Mouse (Mus musculus) limb, embryonic 14.5 days (tissue): ENCODE results near the gene Smyd3. TPM values are rescaled to one million over a fixed set of nuclear protein-coding genes. Genes with fewer than 3 reads are reported as not detected.
"Not testable (repeated sequence)": the region's sequence is repeated elsewhere in the genome, so short reads cannot be mapped to it uniquely, and the experiment has no call there.

Experiments used
- ATAC-seq: fragments of 200-750 bp; cut with Nextera tagmentation; 2 replicates; pipeline ENCODE4 v1.8.0; 2017; ENCODE audit warnings: low read depth, moderate number of reproducible peaks, moderate TSS enrichment; ENCODE audit not compliant: low FRiP score
- DNase-seq: peaks from one replicate; pipeline ENCODE4 v3.0.0-alpha.2; 2015; ENCODE audit warnings: low spot score
- H3K27ac ChIP-seq: fragments of 300-500 bp; sonication (generic); replicated peaks from 2 replicates; pipeline ENCODE4 v1.5.1; 2014; ENCODE audit warnings: low read depth, mild to moderate bottlenecking, low read length, moderate library complexity, mixed read lengths
- H3K27me3 ChIP-seq: fragments of 300-500 bp; sonication (generic); 2 replicates; pipeline ENCODE4 v1.6.1; 2014; ENCODE audit warnings: low read length, mixed read lengths; ENCODE audit not compliant: control insufficient read depth, insufficient read depth
- H3K36me3 ChIP-seq: fragments of 300-500 bp; sonication (generic); 2 replicates; pipeline ENCODE4 v1.6.1; 2014; ENCODE audit warnings: mild to moderate bottlenecking, low read length, moderate library complexity, mixed read lengths; ENCODE audit not compliant: control insufficient read depth, insufficient read depth
- H3K4me1 ChIP-seq: fragments of 300-500 bp; sonication (generic); 2 replicates; pipeline ENCODE4 v1.6.1; 2014; ENCODE audit warnings: antibody characterized with exemption, low read length, mixed read lengths; ENCODE audit not compliant: control insufficient read depth, insufficient read depth
- H3K4me2 ChIP-seq: fragments of 300-500 bp; sonication (generic); replicated peaks from 2 replicates; pipeline ENCODE4 v1.6.1; 2014; ENCODE audit warnings: low read depth, mild to moderate bottlenecking, low read length, moderate library complexity; ENCODE audit not compliant: severe bottlenecking
- H3K4me3 ChIP-seq: fragments of 300-500 bp; sonication (generic); replicated peaks from 2 replicates; pipeline ENCODE4 v1.5.1; 2014; ENCODE audit warnings: low read length
- H3K9ac ChIP-seq: fragments of 300-500 bp; sonication (generic); 2 replicates; pipeline ENCODE4 v1.6.1; 2014; ENCODE audit warnings: mild to moderate bottlenecking, low read depth, low read length, moderate library complexity; ENCODE audit not compliant: severe bottlenecking
- H3K9me3 ChIP-seq: fragments of 300-500 bp; sonication (generic); 2 replicates; pipeline ENCODE4 v1.6.1; 2016; ENCODE audit warnings: low read length; ENCODE audit not compliant: control insufficient read depth
- POLR2A ChIP-seq: fragments of 200-500 bp; IDR thresholded peaks from 2 replicates; pipeline ENCODE4 v1.8.0; 2012; ENCODE audit warnings: inconsistent platforms, mild to moderate bottlenecking, moderate library complexity, borderline replicate concordance; ENCODE audit not compliant: insufficient read depth, insufficient read length; ENCODE audit errors: extremely low read depth
- WGBS: fragments of 180-500 bp; shearing (Covaris S2); extraction: QIAGEN DNeasy Blood & Tissue Kit; methylation state at CpG from one replicate; pipeline ENCODE4 v1.1.7; 2014; 5-methylcytosine and 5-hydroxymethylcytosine counted together
- polyA plus RNA-seq, 2 experiments: library from polyadenylated mRNA; depleted of rRNA in 1 of 2; stranded (reverse) in 1 of 2; unstranded in 1 of 2; fragments of >200 nt; fragmentation: Nextera tagmentation in 1 of 2; extraction: Ambion mirVana in 1 of 2; gene quantifications; 2 replicates each; pipeline versions ENCODE4 v1.2.1 to v1.2.3; 2012 to 2014

The Smyd3 gene
- polyA plus RNA-seq, 2 experiments: 9.8 to 21.5 TPM

DNA sequence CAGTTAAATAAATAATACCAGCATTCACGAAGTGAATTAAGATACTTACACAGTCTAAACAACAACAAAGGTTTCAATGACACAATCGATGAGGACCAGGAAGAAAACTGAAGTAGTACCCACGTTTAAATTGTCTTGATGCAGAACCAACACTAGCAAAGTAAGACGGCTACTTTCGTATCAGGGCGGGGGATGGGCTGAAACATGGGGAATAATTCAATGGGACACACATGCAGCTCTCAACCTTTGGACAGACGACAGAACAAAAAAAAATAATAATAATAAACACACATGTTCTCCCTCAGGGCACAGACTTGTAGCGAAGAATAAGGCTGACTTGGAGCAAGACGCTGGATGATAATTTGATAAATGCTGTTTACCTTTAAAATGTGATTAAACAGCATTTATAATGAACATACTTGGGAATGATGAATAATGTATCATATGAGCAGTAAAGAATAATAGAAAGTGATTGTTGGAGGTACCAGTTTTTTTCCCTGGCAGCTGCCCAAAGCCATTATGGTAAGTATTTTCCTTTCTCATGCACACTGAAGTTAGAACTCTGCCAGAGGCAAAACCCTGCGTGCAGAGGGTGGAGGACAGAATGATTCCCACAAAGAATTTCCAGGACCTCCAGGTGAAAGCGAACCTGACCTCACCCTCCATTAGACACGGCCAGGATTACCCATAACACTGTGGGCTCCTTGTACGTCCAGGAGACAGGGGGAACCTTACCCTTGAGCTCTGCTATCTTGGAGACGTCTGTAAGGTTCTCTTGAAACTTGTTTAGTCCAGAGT is 340.8 kb downstream of the Smyd3 start:
- Histone ChIP-seq H3K27ac (no peak overlapping the region), H3K27me3 (no peaks in the 10 kb centered on the region), H3K4me1 (peaks cover 9% of the 10 kb centered on the region), H3K36me3 (no peaks in the 10 kb centered on the region), H3K9ac (no peak overlapping the region), H3K9me3 (no peaks in the 10 kb centered on the region), H3K4me3 (no peak overlapping the region), H3K4me2 (0 out of 2 replicates have a peak overlapping the region, but pooled peaks have one; percentile 8)
- ATAC-seq (no peak), DNase-seq (no peak)
- no peak for TF ChIP-seq POLR2A
- 40% methylated on average over 14 of the region's 14 CpGs for WGBS

DNA sequence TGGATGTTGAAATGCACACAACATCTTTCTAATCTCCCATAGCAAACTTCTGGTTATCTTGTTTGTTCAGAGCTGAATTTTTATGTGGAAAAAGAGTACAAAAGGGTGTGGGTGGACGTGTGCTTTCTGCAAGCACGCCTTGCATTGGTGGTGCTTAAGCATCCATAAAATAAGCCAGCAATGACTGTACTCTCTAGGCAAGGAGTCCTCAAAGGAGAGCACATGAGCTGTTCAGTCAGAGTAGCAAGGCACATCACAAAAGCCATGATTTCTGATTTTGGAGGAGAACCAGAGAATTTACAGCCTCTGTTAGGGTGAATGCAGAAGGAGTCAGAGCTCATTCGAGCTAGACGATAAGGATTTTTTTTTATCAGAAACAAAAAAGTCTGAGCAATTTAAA is 343.6 kb downstream of the Smyd3 start:
- ATAC-seq (no peak), DNase-seq (no peak)
- peaks cover 9% of the 10 kb centered on the region for H3K4me1 ChIP-seq
- H3K4me3 ChIP-seq: no peak overlapping the region
- H3K27me3 ChIP-seq: no peaks in the 10 kb centered on the region
- no peaks in the 10 kb centered on the region for H3K36me3 ChIP-seq
- 54% methylated on average over 4 of the region's 4 CpGs for WGBS
- H3K9me3 ChIP-seq: no peaks in the 10 kb centered on the region
- H3K4me2 ChIP-seq: no peak overlapping the region
- TF ChIP-seq POLR2A: no peak
- no peak overlapping the region for H3K9ac ChIP-seq
- no peak overlapping the region for H3K27ac ChIP-seq

DNA sequence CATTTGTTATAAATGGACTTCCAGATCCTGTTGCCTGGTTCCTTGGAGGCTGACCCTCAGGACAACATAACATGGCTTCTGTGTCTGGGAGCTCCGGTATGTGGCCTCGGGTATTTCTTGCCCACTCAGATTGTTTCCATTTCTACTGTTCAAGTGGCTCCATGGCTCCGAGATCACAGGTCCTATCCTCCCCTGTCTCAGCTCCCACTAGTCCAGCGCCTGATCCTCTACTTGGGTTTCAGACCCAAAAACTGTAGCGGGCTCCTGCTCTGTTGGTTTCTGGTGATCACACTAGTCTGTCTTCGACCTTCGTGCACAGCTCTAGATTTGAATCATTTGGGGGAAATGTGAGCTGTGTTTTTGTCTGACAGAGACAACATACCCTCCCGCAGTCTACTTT is 347.3 kb downstream of the Smyd3 start:
- Histone ChIP-seq H3K4me2 (no peak overlapping the region), H3K27me3 (no peaks in the 10 kb centered on the region), H3K27ac (no peak overlapping the region), H3K9ac (no peak overlapping the region), H3K36me3 (no peaks in the 10 kb centered on the region), H3K9me3 (no peaks in the 10 kb centered on the region), H3K4me3 (no peak overlapping the region), H3K4me1 (no peaks in the 10 kb centered on the region)
- no peak for TF ChIP-seq POLR2A
- ATAC-seq (no peak), DNase-seq (no peak)
- WGBS: 89% methylated on average over 8 of the region's 8 CpGs

DNA sequence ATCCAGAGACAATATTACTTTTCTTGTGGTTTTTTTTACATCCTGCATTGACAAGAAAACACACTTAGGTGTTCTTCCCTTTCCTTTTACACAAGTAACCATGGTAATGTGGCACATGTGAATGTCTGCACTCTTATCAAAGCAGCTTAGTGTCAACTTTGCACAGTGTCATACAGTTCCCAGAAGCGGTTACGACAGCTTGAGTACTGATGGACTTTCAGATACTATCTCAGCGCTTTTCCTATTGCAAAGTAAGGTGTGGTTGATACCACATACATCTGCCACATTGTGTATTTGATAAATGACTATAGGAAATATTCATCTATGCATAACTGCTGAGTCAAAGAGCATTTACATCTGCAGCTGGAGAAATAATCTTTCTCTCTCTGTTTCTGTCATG is 348.1 kb downstream of the Smyd3 start:
- no peak for TF ChIP-seq POLR2A
- no peaks in the 10 kb centered on the region for H3K9me3 ChIP-seq
- no peaks in the 10 kb centered on the region for H3K4me1 ChIP-seq
- DNase-seq: no peak
- no peak overlapping the region for H3K4me3 ChIP-seq
- H3K4me2 ChIP-seq: no peak overlapping the region
- no peak overlapping the region for H3K9ac ChIP-seq
- WGBS: 88% methylated on average over 3 of the region's 3 CpGs
- no peaks in the 10 kb centered on the region for H3K27me3 ChIP-seq
- ATAC-seq: no peak
- H3K27ac ChIP-seq: no peak overlapping the region
- no peaks in the 10 kb centered on the region for H3K36me3 ChIP-seq

DNA sequence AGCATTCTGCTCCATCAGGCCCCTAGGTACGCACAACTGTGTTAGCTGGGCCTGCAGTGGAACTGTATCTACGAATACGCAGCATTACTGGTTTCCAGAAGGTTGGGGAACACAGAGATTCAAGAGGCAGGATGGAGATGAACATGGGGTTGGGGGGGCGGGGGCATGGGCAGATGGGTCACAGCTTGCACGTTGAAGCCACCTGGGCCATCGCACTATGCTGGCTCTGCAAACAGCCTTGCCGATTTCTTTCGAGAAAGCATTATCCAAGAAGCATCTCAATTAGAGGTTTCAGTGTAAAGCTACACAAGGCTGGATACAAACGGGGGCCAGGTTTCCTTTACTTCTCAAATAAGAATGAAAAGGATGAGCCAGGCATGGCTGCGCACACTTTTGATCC is 348.7 kb downstream of the Smyd3 start:
- Histone ChIP-seq H3K36me3 (no peaks in the 10 kb centered on the region), H3K27ac (no peak overlapping the region), H3K9ac (no peak overlapping the region), H3K4me3 (no peak overlapping the region), H3K4me1 (no peaks in the 10 kb centered on the region), H3K4me2 (no peak overlapping the region), H3K27me3 (no peaks in the 10 kb centered on the region), H3K9me3 (no peaks in the 10 kb centered on the region)
- ATAC-seq (no peak), DNase-seq (no peak)
- TF ChIP-seq POLR2A: no peak
- 87% methylated on average over 10 of the region's 10 CpGs for whole genome bisulfite sequencing

DNA sequence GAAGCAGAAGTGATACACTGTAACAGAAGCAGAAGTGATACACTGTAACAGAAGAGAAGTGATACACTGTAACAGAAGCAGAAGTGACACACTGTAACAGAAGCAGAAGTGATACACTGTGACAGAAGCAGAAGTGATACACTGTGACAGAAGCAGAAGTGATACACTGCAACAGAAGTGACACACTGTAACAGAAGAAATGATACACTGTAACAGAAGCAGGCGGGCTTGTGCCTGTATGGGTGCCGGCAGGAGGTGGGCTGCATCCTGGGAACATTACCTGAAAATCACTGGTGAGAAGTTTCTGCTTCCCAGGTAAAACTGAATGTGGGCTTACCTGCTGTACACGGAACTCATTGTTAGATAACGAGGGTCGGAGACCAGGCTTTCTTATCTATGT is 353.6 kb downstream of the Smyd3 start:
- not testable (repeated sequence) for H3K4me3 ChIP-seq, DNase-seq, H3K36me3 ChIP-seq, H3K9me3 ChIP-seq, H3K27ac ChIP-seq, H3K4me2 ChIP-seq, ATAC-seq, H3K9ac ChIP-seq, H3K27me3 ChIP-seq, H3K4me1 ChIP-seq
- 90% methylated on average over 5 of the region's 5 CpGs for WGBS

DNA sequence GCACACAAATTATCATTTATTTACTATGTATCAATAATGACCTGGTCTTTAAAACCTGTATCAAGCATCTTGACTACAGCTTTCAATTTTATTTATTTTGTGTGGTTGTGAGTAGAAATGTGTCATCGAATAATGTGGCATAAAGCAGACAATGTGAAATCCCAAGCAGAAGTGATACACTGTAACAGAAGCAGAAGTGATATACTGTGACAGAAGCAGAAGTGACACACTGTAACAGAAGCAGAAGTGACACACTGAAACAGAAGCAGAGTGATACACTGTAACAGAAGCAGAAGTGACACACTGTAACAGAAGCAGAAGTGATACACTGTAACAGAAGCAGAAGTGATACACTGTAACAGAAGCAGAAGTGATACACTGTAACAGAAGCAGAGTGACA is 355.1 kb downstream of the Smyd3 start:
- H3K4me1 ChIP-seq: not testable (repeated sequence)

More for the DNA sequence above, 355.1 kb downstream of the Smyd3 start:
- not testable (repeated sequence) for H3K36me3 ChIP-seq, DNase-seq, ATAC-seq, H3K9ac ChIP-seq, H3K27me3 ChIP-seq, H3K4me3 ChIP-seq, H3K27ac ChIP-seq, H3K4me2 ChIP-seq, H3K9me3 ChIP-seq
- WGBS: 93% methylated on average over 1 of the region's 1 CpGs
